Mouse (Mus musculus) limb, embryonic 11.5 days (tissue): ENCODE data around the gene Gnb1l. TPM values are rescaled to one million over a fixed set of nuclear protein-coding genes. Genes with fewer than 3 reads are reported as not detected.

Experiments used
- ATAC-seq: fragments of 200-750 bp; cut with Nextera tagmentation; 2 replicates; pipeline ENCODE4 v1.8.0; 2017; ENCODE audit warnings: low read depth; ENCODE audit not compliant: insufficient number of reproducible peaks, low FRiP score, low TSS enrichment
- DNase-seq: peaks from one replicate; pipeline ENCODE4 v3.0.0-alpha.2; 2015; ENCODE audit warnings: low spot score
- H3K27ac ChIP-seq: fragments of 300-500 bp; sonication (generic); replicated peaks from 2 replicates; pipeline ENCODE4 v1.5.1; 2014; ENCODE audit warnings: low read depth, mild to moderate bottlenecking, low read length
- H3K27me3 ChIP-seq: fragments of 300-500 bp; sonication (generic); 2 replicates; pipeline ENCODE4 v1.6.1; 2014; ENCODE audit warnings: mild to moderate bottlenecking, low read length, mixed read lengths; ENCODE audit not compliant: control insufficient read depth, insufficient read depth
- H3K36me3 ChIP-seq: fragments of 300-500 bp; sonication (generic); 2 replicates; pipeline ENCODE4 v1.6.1; 2014; ENCODE audit warnings: mild to moderate bottlenecking, low read length, moderate library complexity, mixed read lengths; ENCODE audit not compliant: control insufficient read depth, insufficient read depth
- H3K4me1 ChIP-seq: fragments of 300-500 bp; sonication (generic); 2 replicates; pipeline ENCODE4 v1.6.1; 2014; ENCODE audit warnings: low read length, mixed read lengths; ENCODE audit not compliant: control insufficient read depth, insufficient read depth
- H3K4me2 ChIP-seq: fragments of 300-500 bp; sonication (generic); 2 replicates; pipeline ENCODE4 v1.6.1; 2014; ENCODE audit warnings: low read depth, mild to moderate bottlenecking, moderate library complexity; ENCODE audit not compliant: severe bottlenecking
- H3K4me3 ChIP-seq: fragments of 300-500 bp; sonication (generic); 2 replicates; pipeline ENCODE4 v1.5.1; 2014; ENCODE audit warnings: low read depth, low read length
- H3K9ac ChIP-seq: fragments of 300-500 bp; sonication (generic); 2 replicates; pipeline ENCODE4 v1.6.1; 2014; ENCODE audit warnings: mild to moderate bottlenecking, low read length
- H3K9me3 ChIP-seq: fragments of 300-500 bp; sonication (generic); 2 replicates; pipeline ENCODE4 v1.6.1; 2016; ENCODE audit warnings: low read length; ENCODE audit not compliant: control insufficient read depth
- WGBS: fragments of 180-500 bp; shearing (Covaris S2); extraction: QIAGEN DNeasy Blood & Tissue Kit; methylation state at CpG from one replicate; pipeline ENCODE4 v1.1.7; 2014; 5-methylcytosine and 5-hydroxymethylcytosine counted together
- polyA plus RNA-seq: library from polyadenylated mRNA; unstranded; fragments of >200 nt; fragmentation: Nextera tagmentation; extraction: Ambion mirVana; gene quantifications from 2 replicates; pipeline ENCODE4 v1.2.1, GENCODE M21; 2014

Gene Gnb1l
- polyA plus RNA-seq, 1 experiment from 2014 or later, result 18.6 TPM

DNA sequence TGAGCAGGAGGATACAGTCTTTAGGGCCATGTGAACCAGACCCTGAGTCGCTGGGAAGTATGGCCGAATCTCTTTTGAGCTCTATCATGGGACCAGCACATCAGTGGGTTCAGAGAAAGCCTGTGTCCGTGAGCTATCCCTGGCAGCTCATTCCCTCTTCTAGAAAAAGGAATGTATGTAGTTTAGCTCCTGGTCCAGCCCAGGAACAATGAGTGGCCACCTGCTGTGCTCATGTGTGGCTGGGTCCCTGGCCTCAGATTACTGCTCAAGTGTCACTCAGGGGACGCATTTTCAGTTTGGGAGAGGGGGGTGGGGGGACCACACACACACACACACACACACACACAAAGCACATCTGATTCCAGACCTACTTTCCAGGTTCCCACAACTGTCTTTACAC, 26.1 kb upstream of the Gnb1l start:
- H3K36me3 ChIP-seq, result peaks cover 3% of the 10 kb centered on the region; the same call in 1 of the 2 replicates
- H3K4me2 ChIP-seq, result no peak overlapping the region
- no peak for ATAC-seq
- 73% methylated on average over 4 of the region's 4 CpGs for WGBS
- DNase-seq, result no peak
- H3K4me1 ChIP-seq, result peaks cover 3% of the 10 kb centered on the region; the same call in 1 of the 2 replicates
- H3K4me3 ChIP-seq, result no peak overlapping the region
- no peak overlapping the region for H3K27ac ChIP-seq
- H3K9ac ChIP-seq, result no peak overlapping the region
- H3K9me3 ChIP-seq, result no peaks in the 10 kb centered on the region
- H3K27me3 ChIP-seq, result no peaks in the 10 kb centered on the region

GRCm38 (mm10) chr16:18472976-18473375, 25.5 kb upstream of the Gnb1l start:
- no peak overlapping the region for H3K27ac ChIP-seq
- no peaks in the 10 kb centered on the region for H3K27me3 ChIP-seq
- peaks cover 3% of the 10 kb centered on the region; the same call in 1 of the 2 replicates for H3K36me3 ChIP-seq
- no peak for ATAC-seq
- DNase-seq, result no peak
- H3K9ac ChIP-seq, result no peak overlapping the region
- no peak overlapping the region for H3K4me2 ChIP-seq
- no peak overlapping the region for H3K4me3 ChIP-seq
- 96% methylated on average over 8 of the region's 8 CpGs for WGBS
- H3K9me3 ChIP-seq, result no peaks in the 10 kb centered on the region
- H3K4me1 ChIP-seq, result peaks cover 3% of the 10 kb centered on the region; the same call in 1 of the 2 replicates

- peaks cover under 1% of the 10 kb centered on the region; the same call in 1 of the 2 replicates for H3K36me3 ChIP-seq
- no peak overlapping the region for H3K27ac ChIP-seq
- no peak overlapping the region for H3K4me2 ChIP-seq
- WGBS, result 81% methylated on average over 2 of the region's 2 CpGs
- DNase-seq (no peak), ATAC-seq (no peak)
- peaks cover 3% of the 10 kb centered on the region; the same call in 1 of the 2 replicates for H3K4me1 ChIP-seq
- no peaks in the 10 kb centered on the region for H3K9me3 ChIP-seq
- H3K9ac ChIP-seq, result no peak overlapping the region
- no peaks in the 10 kb centered on the region for H3K27me3 ChIP-seq
- H3K4me3 ChIP-seq, result no peak overlapping the region
Measured at GRCm38 (mm10) chr16:18474021-18474420, 24.5 kb upstream of the Gnb1l start.

DNA sequence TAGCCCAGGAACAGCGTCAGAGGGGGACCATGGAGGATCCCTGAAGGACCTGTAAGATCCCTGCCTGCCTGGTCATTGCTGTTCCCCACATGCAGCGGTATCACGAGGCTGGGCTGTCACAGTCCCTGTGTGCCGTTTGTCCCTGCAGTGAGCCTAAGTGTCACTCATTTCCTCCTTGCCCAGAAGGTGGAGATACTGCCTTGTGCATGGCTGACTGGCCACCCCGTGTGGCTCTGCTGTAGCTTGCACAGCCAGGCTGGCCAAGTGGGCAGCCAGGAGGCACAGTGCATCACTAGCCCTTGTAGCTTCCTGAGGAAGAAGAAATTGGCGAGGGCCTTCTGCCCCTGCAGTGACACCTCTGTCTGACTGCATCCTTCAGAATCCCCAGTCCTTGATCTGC, 20.5 kb upstream of the Gnb1l start:
- H3K27ac ChIP-seq, result no peak overlapping the region
- no peaks in the 10 kb centered on the region for H3K4me1 ChIP-seq
- no peak overlapping the region for H3K9ac ChIP-seq
- DNase-seq (no peak), ATAC-seq (no peak)
- no peak overlapping the region for H3K4me2 ChIP-seq
- H3K27me3 ChIP-seq, result no peaks in the 10 kb centered on the region
- H3K4me3 ChIP-seq, result no peak overlapping the region
- 67% methylated on average over 6 of the region's 6 CpGs for WGBS
- H3K9me3 ChIP-seq, result no peaks in the 10 kb centered on the region
- H3K36me3 ChIP-seq, result no peaks in the 10 kb centered on the region

GRCm38 (mm10) chr16:18479667-18480066, 18.8 kb upstream of the Gnb1l start:
- 0 out of 2 replicates have a peak overlapping the region, but pooled peaks have one; percentile 12 for H3K9ac ChIP-seq
- no peaks in the 10 kb centered on the region for H3K9me3 ChIP-seq
- no peak overlapping the region for H3K4me3 ChIP-seq
- no peaks in the 10 kb centered on the region for H3K4me1 ChIP-seq
- H3K27ac ChIP-seq, result no peak overlapping the region
- DNase-seq (no peak), ATAC-seq (no peak)
- H3K27me3 ChIP-seq, result no peaks in the 10 kb centered on the region
- 51% methylated on average over 7 of the region's 7 CpGs for WGBS
- H3K36me3 ChIP-seq, result no peaks in the 10 kb centered on the region
- no peak overlapping the region for H3K4me2 ChIP-seq

DNA sequence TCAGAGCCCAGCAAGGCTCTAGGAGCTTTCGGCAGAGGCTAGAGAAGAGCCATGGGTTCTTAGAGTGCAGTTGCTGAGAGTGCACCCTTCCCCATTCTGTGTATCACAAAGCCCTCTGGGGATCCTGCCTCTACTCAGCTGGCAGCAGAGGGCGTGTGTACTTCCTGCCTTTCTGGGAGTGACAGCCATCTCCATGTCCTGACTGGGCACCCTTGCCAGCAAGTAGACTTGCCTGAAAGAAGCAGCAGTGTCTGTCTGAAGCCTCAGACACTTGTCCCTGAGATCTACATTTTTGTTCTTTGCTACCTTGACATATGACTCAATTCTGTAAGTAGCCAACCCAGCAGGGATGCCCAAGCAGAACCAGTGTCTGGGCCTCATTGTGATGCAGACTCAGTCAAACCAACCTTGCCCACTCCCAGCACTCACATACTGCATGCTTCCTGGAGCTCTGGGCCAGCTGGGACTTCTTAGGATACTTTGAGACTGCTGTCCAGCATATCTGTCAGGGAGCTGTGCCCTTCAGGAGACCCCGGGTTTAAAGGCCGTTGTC, 17.5 kb upstream of the Gnb1l start:
- no peaks in the 10 kb centered on the region for H3K9me3 ChIP-seq
- peak overlapping the region; percentile 34; the same call in 1 of the 2 replicates for H3K9ac ChIP-seq
- no peaks in the 10 kb centered on the region for H3K27me3 ChIP-seq
- no peak overlapping the region for H3K4me3 ChIP-seq
- ATAC-seq (no peak), DNase-seq (no peak)
- no peak overlapping the region for H3K27ac ChIP-seq
- WGBS, result 71% methylated on average over 4 of the region's 4 CpGs
- H3K4me2 ChIP-seq, result no peak overlapping the region
- no peaks in the 10 kb centered on the region for H3K4me1 ChIP-seq
- no peaks in the 10 kb centered on the region for H3K36me3 ChIP-seq

DNA sequence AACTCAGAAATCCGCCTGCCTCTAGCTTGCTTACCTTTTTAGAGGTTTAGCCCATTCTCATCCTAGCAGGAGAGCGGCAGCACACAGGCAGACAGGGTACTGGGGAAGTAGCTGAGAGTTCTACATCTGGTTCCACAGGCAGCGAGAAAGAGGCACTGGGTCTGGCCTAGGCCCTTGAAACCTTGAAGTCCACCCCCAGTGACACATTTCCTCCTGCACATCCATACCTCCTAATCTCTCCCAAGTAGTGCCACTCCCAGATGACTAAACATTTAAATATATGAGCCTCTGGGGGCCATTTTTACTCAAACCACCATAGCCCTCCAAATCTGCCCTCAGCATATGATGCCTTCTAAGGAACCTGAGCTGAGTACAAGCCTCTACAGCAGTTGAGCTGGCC, 16.1 kb upstream of the Gnb1l start:
- H3K36me3 ChIP-seq, result no peaks in the 10 kb centered on the region
- H3K9ac ChIP-seq, result no peak overlapping the region
- no peaks in the 10 kb centered on the region for H3K27me3 ChIP-seq
- 83% methylated on average over 3 of the region's 3 CpGs for WGBS
- no peak for ATAC-seq
- no peak overlapping the region for H3K4me3 ChIP-seq
- no peaks in the 10 kb centered on the region for H3K9me3 ChIP-seq
- no peak for DNase-seq
- no peak overlapping the region for H3K4me2 ChIP-seq
- H3K27ac ChIP-seq, result no peak overlapping the region
- H3K4me1 ChIP-seq, result no peaks in the 10 kb centered on the region

- Histone ChIP-seq H3K9ac (no peak overlapping the region), H3K4me2 (no peak overlapping the region), H3K27me3 (no peaks in the 10 kb centered on the region), H3K27ac (no peak overlapping the region), H3K9me3 (no peaks in the 10 kb centered on the region), H3K36me3 (no peaks in the 10 kb centered on the region), H3K4me1 (no peaks in the 10 kb centered on the region), H3K4me3 (no peak overlapping the region)
- no peak for ATAC-seq
- WGBS, result 77% methylated on average over 5 of the region's 5 CpGs
- DNase-seq, result no peak
Measured at GRCm38 (mm10) chr16:18483839-18484238, 14.7 kb upstream of the Gnb1l start.

GRCm38 (mm10) chr16:18484386-18484785, 14.1 kb upstream of the Gnb1l start:
- Histone ChIP-seq H3K36me3 (no peaks in the 10 kb centered on the region), H3K4me1 (no peaks in the 10 kb centered on the region), H3K27me3 (no peaks in the 10 kb centered on the region), H3K4me2 (no peak overlapping the region), H3K27ac (no peak overlapping the region), H3K9ac (no peak overlapping the region), H3K9me3 (no peaks in the 10 kb centered on the region), H3K4me3 (no peak overlapping the region)
- no peak for ATAC-seq
- 44% methylated on average over 4 of the region's 4 CpGs for WGBS
- no peak for DNase-seq
